Mouse (Mus musculus) heart, embryonic 13.5 days (tissue): ENCODE data around the gene Ppt2. TPM values are rescaled to one million over a fixed set of nuclear protein-coding genes. Genes with fewer than 3 reads are reported as not detected.

Experiments used
- ATAC-seq: fragments of 200-750 bp; cut with Nextera tagmentation; 2 replicates; pipeline ENCODE4 v1.8.0; 2017; ENCODE audit warnings: moderate TSS enrichment; ENCODE audit not compliant: insufficient number of reproducible peaks, low FRiP score, low TSS enrichment; ENCODE audit errors: extremely low read depth
- H3K27ac ChIP-seq: fragments of 300-500 bp; sonication (generic); replicated peaks from 2 replicates; pipeline ENCODE4 v1.5.1; 2015; ENCODE audit warnings: moderate library complexity, mild to moderate bottlenecking, inconsistent platforms
- H3K27me3 ChIP-seq: fragments of 300-500 bp; sonication (generic); replicated peaks from 2 replicates; pipeline ENCODE4 v1.6.1; 2015; ENCODE audit warnings: mild to moderate bottlenecking, inconsistent platforms
- H3K36me3 ChIP-seq: fragments of 300-500 bp; sonication (generic); 2 replicates; pipeline ENCODE4 v1.6.1; 2015; ENCODE audit warnings: mild to moderate bottlenecking, inconsistent platforms
- H3K4me1 ChIP-seq: fragments of 300-500 bp; sonication (generic); 2 replicates; pipeline ENCODE4 v1.6.1; 2015; ENCODE audit warnings: inconsistent platforms
- H3K4me2 ChIP-seq: fragments of 300-500 bp; sonication (generic); 2 replicates; pipeline ENCODE4 v1.6.1; 2015; ENCODE audit warnings: inconsistent platforms, mild to moderate bottlenecking, moderate library complexity
- H3K4me3 ChIP-seq: fragments of 300-500 bp; sonication (generic); 2 replicates; pipeline ENCODE4 v1.5.1; 2015; ENCODE audit warnings: moderate library complexity, mild to moderate bottlenecking, inconsistent platforms
- H3K9ac ChIP-seq: fragments of 300-500 bp; sonication (generic); 2 replicates; pipeline ENCODE4 v1.6.1; 2015; ENCODE audit warnings: inconsistent platforms, mild to moderate bottlenecking, moderate library complexity
- H3K9me3 ChIP-seq: fragments of 300-500 bp; sonication (generic); 2 replicates; pipeline ENCODE4 v1.6.1; 2016; ENCODE audit warnings: inconsistent platforms
- WGBS: fragments of 180-500 bp; shearing (Covaris S2); methylation state at CpG from one replicate; pipeline ENCODE4 v1.1.7; 2015; ENCODE audit warnings: mixed read lengths; 5-methylcytosine and 5-hydroxymethylcytosine counted together
- polyA plus RNA-seq: library from polyadenylated mRNA; unstranded; fragments of >200 nt; fragmentation: Nextera tagmentation; extraction: Ambion mirVana; gene quantifications from 2 replicates; pipeline ENCODE4 v1.2.1, GENCODE M21; 2015

Gene Ppt2
- polyA plus RNA-seq, 1 experiment from 2014 or later: 27.6 TPM

DNA sequence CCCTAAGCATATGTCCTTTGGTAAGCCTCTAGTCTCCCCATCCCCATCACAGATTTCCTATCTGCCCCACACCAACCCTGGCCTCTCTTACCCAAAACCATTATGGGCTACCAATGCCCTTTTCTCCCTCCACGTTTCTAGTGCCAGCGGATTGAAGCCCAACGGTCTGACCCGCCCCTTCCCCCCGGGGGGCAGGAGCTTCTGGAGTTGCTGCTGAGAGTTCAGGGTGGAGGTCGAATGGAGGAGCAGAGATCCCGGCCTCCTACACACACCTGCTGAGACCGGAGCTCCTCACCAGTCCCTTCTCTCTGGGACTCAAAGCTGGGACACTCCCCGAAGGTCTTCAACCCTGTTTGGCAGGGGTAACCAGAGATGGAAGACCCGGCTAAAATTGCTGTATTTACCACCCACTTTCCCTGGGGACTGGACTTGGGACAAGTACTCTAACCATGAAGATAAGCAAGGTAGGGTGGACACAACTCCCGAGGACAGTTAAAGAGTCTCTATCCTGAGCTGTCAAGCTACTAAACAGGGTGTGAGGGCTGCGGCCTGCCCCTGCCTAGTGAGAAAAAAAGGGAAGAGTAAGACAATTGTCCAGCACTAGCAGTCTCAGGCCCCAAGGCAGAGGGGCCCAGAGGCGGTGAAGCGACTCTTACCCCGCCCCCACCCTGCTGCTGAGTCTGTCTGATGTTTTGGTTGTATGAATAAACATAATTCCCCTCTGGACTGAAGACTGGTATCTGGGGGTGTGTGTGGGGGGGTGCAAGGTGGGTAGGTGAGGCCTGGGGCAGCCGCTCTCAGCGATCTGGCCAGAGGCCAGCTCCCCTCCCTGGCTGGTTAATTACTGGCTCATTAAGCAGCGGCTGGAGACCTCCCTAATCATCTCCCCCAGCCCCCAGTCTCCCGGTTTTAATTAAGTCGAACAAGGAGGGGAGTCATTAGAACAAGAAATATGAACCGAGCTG, 37.0 kb downstream of the Ppt2 start, which contains the start of gene Pbx2:
Gene Pbx2 (plus strand): TSS at position 238 of the 965 bp plus-strand sequence.
- no peaks in the 10 kb centered on the region for H3K9me3 ChIP-seq
- peaks cover 25% of the 10 kb centered on the region for H3K36me3 ChIP-seq
- 7% methylated on average over 21 of the region's 21 CpGs for WGBS
- H3K9ac ChIP-seq: peak within 1 kb of the TSS; percentile 100
- peak within 1 kb of the TSS; percentile 98 for H3K27ac ChIP-seq
- H3K27me3 ChIP-seq: no peaks in the 10 kb centered on the region
- no peak for ATAC-seq
- peaks cover 77% of the 10 kb centered on the region for H3K4me1 ChIP-seq
- peak within 1 kb of the TSS; percentile 91 for H3K4me2 ChIP-seq
- peak within 1 kb of the TSS; percentile 92 for H3K4me3 ChIP-seq

- Histone ChIP-seq H3K27ac (peak overlapping the region; percentile 98), H3K4me2 (peak overlapping the region; percentile 91), H3K9me3 (no peaks in the 10 kb centered on the region), H3K4me3 (peak overlapping the region; percentile 24), H3K9ac (peak overlapping the region; percentile 100), H3K36me3 (peaks cover 16% of the 10 kb centered on the region), H3K4me1 (peaks cover 77% of the 10 kb centered on the region), H3K27me3 (no peaks in the 10 kb centered on the region)
- no peak for ATAC-seq
- WGBS: 63% methylated on average over 15 of the region's 15 CpGs
Observed at GRCm38 (mm10) chr17:34590154-34590987, 37.9 kb downstream of the Ppt2 start.

DNA sequence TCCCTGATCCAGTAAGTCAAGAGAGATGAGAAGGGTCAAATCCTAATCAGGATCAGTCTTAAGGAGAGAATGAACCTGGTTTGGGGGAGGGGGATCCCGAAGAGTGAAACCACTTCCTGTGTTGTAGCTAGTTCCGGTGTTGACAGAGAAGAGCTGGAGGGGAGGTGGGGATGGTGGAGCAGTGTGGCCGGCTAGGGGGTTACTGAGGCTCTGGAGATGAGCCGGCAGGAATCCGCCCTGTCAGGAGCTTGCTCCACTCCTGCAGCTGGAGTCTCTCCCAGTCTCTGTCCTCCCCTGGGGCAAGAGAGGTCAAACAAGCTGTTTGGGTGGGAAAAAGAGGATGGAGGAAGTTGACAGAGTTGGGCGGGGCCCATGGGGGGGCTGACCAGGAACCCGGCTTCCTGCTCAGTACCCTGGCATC, 38.6 kb downstream of the Ppt2 start, which contains the start of gene Gpsm3:
Gene Gpsm3 (plus strand): TSS at position 126 of the 421 bp plus-strand sequence.
- no peaks in the 10 kb centered on the region for H3K9me3 ChIP-seq
- WGBS: 21% methylated on average over 7 of the region's 7 CpGs
- peak within 1 kb of the TSS; percentile 100 for H3K9ac ChIP-seq
- H3K4me1 ChIP-seq: peaks cover 71% of the 10 kb centered on the region
- peak within 1 kb of the TSS; percentile 98 for H3K27ac ChIP-seq
- peak within 1 kb of the TSS; percentile 24 for H3K4me3 ChIP-seq
- ATAC-seq: no peak
- H3K36me3 ChIP-seq: peaks cover 9% of the 10 kb centered on the region
- H3K4me2 ChIP-seq: peak within 1 kb of the TSS; percentile 91
- H3K27me3 ChIP-seq: no peaks in the 10 kb centered on the region

DNA sequence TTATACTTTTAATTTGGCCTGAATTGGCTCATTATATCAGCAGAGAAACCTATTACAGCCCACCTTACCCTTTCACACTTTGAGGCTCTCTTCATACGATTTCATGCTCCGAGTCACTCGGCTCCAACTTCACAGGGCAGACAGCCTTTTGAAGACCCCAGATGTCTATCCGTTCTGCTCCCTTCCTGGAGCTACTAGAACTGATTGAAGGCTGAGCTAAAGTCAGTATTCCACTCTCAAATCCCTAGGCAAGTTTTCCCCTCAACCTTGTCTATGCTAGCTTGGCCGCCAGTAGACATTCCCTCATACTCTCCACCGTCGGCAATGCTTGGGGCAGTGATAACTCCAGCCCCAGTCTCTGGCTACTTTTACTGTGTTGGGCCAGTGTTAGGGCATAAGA, 39.1 kb downstream of the Ppt2 start:
- no peaks in the 10 kb centered on the region for H3K9me3 ChIP-seq
- ATAC-seq: no peak
- peaks cover 5% of the 10 kb centered on the region for H3K36me3 ChIP-seq
- 38% methylated on average over 7 of the region's 7 CpGs for WGBS
- H3K4me1 ChIP-seq: peaks cover 66% of the 10 kb centered on the region
- H3K9ac ChIP-seq: peak overlapping the region; percentile 58; the same call in 1 of the 2 replicates
- H3K27ac ChIP-seq: peak overlapping the region; percentile 98
- no peaks in the 10 kb centered on the region for H3K27me3 ChIP-seq
- H3K4me2 ChIP-seq: peak overlapping the region; percentile 91
- H3K4me3 ChIP-seq: peak overlapping the region; percentile 24; the same call in 1 of the 2 replicates

DNA sequence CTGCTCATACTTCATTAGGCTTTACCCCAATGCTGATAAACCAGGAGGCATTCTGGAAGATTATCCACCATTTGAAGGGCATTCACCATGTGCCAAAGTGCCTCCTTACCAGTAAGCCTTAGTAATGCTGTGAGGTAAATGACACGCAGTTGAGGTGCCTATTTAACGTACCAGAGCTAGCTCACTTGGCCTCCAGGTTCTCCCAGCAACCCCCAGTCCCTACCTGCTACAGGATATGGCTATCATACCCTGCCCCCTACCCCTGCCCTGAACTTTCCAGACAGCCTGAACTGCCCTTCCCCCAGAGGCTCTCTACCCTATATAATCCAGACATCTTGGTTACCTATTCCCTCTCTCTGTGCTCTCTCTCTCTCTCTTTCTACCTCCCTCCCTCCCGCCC, 39.5 kb downstream of the Ppt2 start:
- peak overlapping the region; percentile 79; the same call in 1 of the 2 replicates for H3K4me3 ChIP-seq
- peak overlapping the region; percentile 91 for H3K4me2 ChIP-seq
- H3K27ac ChIP-seq: peak overlapping the region; percentile 98; the same call in 1 of the 2 replicates
- peaks cover under 1% of the 10 kb centered on the region; the same call in 1 of the 2 replicates for H3K36me3 ChIP-seq
- H3K27me3 ChIP-seq: no peaks in the 10 kb centered on the region
- no peaks in the 10 kb centered on the region for H3K9me3 ChIP-seq
- H3K9ac ChIP-seq: peak overlapping the region; percentile 97
- H3K4me1 ChIP-seq: peaks cover 62% of the 10 kb centered on the region
- 73% methylated on average over 3 of the region's 3 CpGs for WGBS
- no peak for ATAC-seq

DNA sequence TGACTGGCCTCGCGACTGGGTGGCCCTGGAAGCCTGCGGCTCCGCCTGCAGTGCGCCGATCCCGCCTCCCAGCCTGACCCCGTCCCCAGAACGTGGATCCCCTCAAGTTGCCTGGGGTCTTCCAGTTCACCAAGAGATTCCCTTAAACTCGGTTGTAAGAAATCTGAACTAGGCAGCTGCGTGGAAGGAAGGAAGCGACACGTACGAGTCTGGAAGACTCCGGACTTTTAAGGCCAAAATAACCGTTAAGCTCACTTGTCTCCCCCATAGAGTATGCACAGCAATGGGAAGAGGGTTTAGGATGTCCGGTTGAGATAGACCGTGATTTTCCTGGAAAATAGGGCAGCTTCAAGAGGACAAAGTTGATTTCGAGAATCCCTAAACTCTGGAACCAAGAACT, 40.5 kb downstream of the Ppt2 start:
- no peaks in the 10 kb centered on the region for H3K36me3 ChIP-seq
- no peaks in the 10 kb centered on the region for H3K27me3 ChIP-seq
- peak overlapping the region; percentile 91 for H3K4me2 ChIP-seq
- no peaks in the 10 kb centered on the region for H3K9me3 ChIP-seq
- H3K4me1 ChIP-seq: peaks cover 52% of the 10 kb centered on the region
- peak overlapping the region; percentile 94 for H3K27ac ChIP-seq
- peak overlapping the region; percentile 97 for H3K9ac ChIP-seq
- 2% methylated on average over 19 of the region's 19 CpGs for WGBS
- H3K4me3 ChIP-seq: peak overlapping the region; percentile 79
- no peak for ATAC-seq

DNA sequence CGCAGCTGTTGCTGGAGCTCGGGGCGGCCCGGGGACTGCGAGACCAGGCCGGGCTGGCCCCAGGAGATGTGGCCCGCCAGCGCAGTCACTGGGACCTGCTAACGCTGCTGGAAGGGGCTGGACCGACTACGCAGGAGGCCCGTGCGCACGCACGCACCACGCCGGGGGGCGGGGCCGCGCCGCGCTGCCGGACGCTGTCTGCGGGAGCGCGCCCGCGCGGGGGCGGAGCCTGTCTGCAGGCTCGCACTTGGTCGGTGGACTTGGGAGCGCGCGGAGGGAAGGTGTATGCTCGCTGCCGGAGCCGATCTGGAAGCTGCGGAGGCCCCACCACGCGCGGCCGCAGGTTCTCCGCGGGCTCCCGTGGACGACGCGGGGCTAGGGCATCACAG, 40.9 kb downstream of the Ppt2 start:
- no peaks in the 10 kb centered on the region for H3K36me3 ChIP-seq
- peak; percentile 80 for ATAC-seq
- H3K27me3 ChIP-seq: no peaks in the 10 kb centered on the region
- no peaks in the 10 kb centered on the region for H3K9me3 ChIP-seq
- H3K4me1 ChIP-seq: peaks cover 51% of the 10 kb centered on the region
- peak overlapping the region; percentile 91 for H3K4me2 ChIP-seq
- H3K27ac ChIP-seq: peak overlapping the region; percentile 94
- WGBS: under 1% methylated on average over 50 of the region's 50 CpGs
- H3K4me3 ChIP-seq: peak overlapping the region; percentile 79
- peak overlapping the region; percentile 97 for H3K9ac ChIP-seq

DNA sequence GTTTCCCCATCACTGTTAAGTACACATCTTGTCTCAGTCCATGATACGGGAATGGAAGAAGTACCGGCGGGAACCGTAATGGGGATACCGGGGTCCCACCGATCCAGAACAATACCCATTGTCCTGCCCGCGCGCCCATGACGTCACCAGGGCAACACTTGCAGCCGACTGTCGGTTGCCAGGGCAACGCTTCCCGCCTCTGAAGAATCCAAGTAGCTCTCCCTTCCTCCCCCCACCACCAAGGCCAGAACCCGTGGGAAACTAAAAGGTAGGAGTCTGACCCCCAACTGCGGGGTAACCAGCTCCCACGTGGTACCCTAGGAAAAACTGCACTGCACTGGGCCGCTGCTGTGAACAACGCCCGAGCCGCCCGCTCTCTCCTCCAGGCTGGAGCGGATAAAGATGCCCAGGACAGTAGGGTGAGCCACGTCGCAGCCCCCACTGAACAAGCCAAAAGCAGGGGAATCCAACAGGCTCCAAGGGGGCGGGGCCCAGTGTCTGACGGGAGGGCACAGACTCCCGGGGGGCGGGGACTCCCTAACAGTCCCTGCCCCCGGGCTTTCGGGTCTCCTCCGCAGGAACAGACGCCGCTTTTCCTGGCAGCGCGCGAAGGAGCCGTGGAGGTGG, 41.4 kb downstream of the Ppt2 start:
- Histone ChIP-seq H3K9me3 (no peaks in the 10 kb centered on the region), H3K4me2 (peak overlapping the region; percentile 91), H3K27ac (peak overlapping the region; percentile 94), H3K4me3 (peak overlapping the region; percentile 79), H3K36me3 (no peaks in the 10 kb centered on the region), H3K4me1 (peaks cover 51% of the 10 kb centered on the region), H3K27me3 (no peaks in the 10 kb centered on the region), H3K9ac (peak overlapping the region; percentile 97)
- under 1% methylated on average over 38 of the region's 38 CpGs for WGBS
- peak; percentile 78 for ATAC-seq

DNA sequence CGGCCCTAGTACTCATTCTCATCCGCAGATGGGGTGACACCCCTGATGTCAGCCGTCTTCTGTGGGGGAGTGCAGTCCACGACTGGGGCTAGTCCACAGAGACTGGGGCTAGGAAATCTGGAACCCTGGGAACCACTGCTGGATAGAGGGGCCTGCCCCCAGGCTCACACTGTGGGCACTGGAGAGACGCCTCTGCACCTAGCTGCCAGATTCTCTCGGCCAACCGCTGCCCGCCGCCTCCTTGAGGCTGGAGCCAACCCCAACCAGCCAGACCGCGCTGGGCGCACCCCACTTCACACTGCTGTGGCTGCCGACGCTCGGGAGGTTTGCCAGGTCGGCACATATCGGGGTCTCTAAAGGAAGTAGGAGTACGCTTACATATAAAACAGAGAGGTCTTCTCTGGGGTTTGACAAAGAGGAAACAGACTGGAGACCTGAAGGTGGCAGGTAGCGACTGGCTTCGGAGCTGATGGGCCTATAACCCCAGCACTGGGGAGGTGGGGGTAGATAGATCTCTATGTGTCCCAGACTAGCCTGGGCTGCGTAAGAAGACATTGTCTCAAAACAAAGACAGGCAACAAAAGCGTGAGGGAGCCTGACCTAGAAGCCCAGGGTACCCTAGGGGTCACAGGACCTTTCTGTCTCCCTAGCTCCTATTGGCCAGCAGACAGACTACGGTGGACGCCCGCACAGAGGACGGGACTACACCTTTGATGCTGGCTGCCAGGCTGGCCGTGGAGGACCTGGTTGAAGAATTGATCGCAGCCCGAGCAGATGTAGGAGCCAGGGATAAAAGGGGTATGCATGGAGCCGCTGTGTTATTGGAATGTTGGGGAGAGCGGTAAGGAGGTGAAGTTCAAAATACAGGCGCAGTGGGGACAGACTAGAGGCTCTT, 42.2 kb downstream of the Ppt2 start:
- WGBS: 28% methylated on average over 32 of the region's 32 CpGs
- Histone ChIP-seq H3K27ac (peak overlapping the region; percentile 94), H3K9ac (peak overlapping the region; percentile 97), H3K4me2 (peak overlapping the region; percentile 91), H3K4me1 (peaks cover 45% of the 10 kb centered on the region), H3K4me3 (peak overlapping the region; percentile 79), H3K9me3 (no peaks in the 10 kb centered on the region), H3K27me3 (no peaks in the 10 kb centered on the region), H3K36me3 (no peaks in the 10 kb centered on the region)
- no peak for ATAC-seq

DNA sequence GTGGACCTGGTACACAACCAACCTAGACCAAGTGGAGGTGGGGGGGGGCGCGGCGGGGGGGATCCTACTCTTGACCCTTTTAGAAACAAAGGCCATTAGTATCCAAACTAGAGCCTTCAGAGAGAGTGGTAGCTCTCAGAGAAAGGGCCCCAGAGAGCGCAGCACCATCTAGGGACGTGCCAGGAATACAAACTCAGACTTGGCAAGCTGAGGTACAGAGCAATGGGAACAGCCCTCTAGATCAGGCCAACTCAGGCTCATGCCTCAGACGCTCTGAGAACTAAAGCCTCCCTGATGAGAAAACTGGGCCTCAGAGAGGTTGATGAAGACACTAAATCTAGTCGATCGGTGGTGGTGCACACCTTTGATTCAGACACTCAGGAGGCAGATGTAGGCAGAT, 43.2 kb downstream of the Ppt2 start:
- Histone ChIP-seq H3K4me3 (no peak overlapping the region), H3K9me3 (no peaks in the 10 kb centered on the region), H3K4me1 (peaks cover 35% of the 10 kb centered on the region), H3K27me3 (no peaks in the 10 kb centered on the region), H3K9ac (no peak overlapping the region), H3K36me3 (0 out of 2 replicates have a peak, but pooled peaks cover 3% of the 10 kb centered on the region), H3K4me2 (no peak overlapping the region), H3K27ac (no peak overlapping the region)
- 87% methylated on average over 8 of the region's 8 CpGs for WGBS
- no peak for ATAC-seq
